Comparison of ENCODE assay signal across 17 mouse cellular contexts in genomic region chr12:111419918-111420317, GRCm38 (mm10). TPM values are rescaled to one million over a fixed set of nuclear protein-coding genes. Genes with fewer than 3 reads are reported as not detected.
"Had no signal": no experiment of that assay in that cellular context is flagged by ENCODE, and none has a peak within 500 bp of the region (broad histone marks: within the 10 kb centered on the region; RNA-seq: fewer than 3 reads in every experiment).

No protein-coding gene starts in this region.

- DNase-seq: kidney, adult 8-10 months; kidney, postnatal 36 days; layer of hippocampus, adult 9-11 months; layer of hippocampus, postnatal 36 days; lung, embryonic 14.5 days; lung, postnatal 10 days; retina, postnatal 1 day; right cerebral cortex, postnatal 4 days; thymus, adult 2 months; thymus, postnatal 25 days had no signal

- H3K4me2 ChIP-seq: intestine, embryonic 15.5 days; limb, embryonic 15.5 days; lung, embryonic 14.5 days; midbrain, embryonic 12.5 days; neural tube, embryonic 13.5 days; stomach, embryonic 15.5 days had no signal

- H3K9me3 ChIP-seq: intestine, embryonic 15.5 days; limb, embryonic 15.5 days; midbrain, embryonic 12.5 days; neural tube, embryonic 13.5 days; stomach, embryonic 15.5 days had no signal

- H3K27ac ChIP-seq: intestine, embryonic 15.5 days; limb, embryonic 15.5 days; midbrain, embryonic 12.5 days; neural tube, embryonic 13.5 days; stomach, embryonic 15.5 days had no signal

- H3K9ac ChIP-seq: intestine, embryonic 15.5 days; limb, embryonic 15.5 days; lung, embryonic 14.5 days; midbrain, embryonic 12.5 days; neural tube, embryonic 13.5 days; stomach, embryonic 15.5 days had no signal

- H3K4me3 ChIP-seq: intestine, embryonic 15.5 days; limb, embryonic 15.5 days; midbrain, embryonic 12.5 days; neural tube, embryonic 13.5 days; stomach, embryonic 15.5 days had no signal

- H3K36me3 ChIP-seq: intestine, embryonic 15.5 days; limb, embryonic 15.5 days; midbrain, embryonic 12.5 days; neural tube, embryonic 13.5 days; stomach, embryonic 15.5 days had no signal

- ATAC-seq: midbrain, embryonic 16.5 days had no signal

RNA-seq across cellular contexts. Expression of gene Exoc3l4, which starts 3.1 kb away (rescaled TPM):
- total RNA-seq: megakaryocyte-erythroid progenitor cell, adult 5-6 weeks had no signal

RNA-seq across cellular contexts. Expression of gene Lbhd2, which starts 13.3 kb away (rescaled TPM):
- total RNA-seq: megakaryocyte-erythroid progenitor cell, adult 5-6 weeks had no signal
- polyA plus RNA-seq: neural tube, embryonic 13.5 days had no signal
